Mouse (Mus musculus) spleen, adult 2 months (tissue): ENCODE data around the gene Gm49366. TPM values are rescaled to one million over a fixed set of nuclear protein-coding genes. Genes with fewer than 3 reads are reported as not detected.
A peak's percentile ranks its signal among the peaks of the same experiment; 100 is the strongest.
"Not testable (repeated sequence)": the region's sequence is repeated elsewhere in the genome, so short reads cannot be mapped to it uniquely, and the experiment has no call there.

Experiments used
- DNase-seq, 2 experiments: peaks; one replicate each; pipeline versions ENCODE4 v3.0.0 to v3.0.0-alpha.2; 2012 to 2021; ENCODE audit warnings: low spot score in 2 of 2, low read depth in 1 of 2
- H3K27ac ChIP-seq: fragments of 200-500 bp; 2 replicates; pipeline ENCODE4 v1.5.1; 2012; ENCODE audit warnings: low read length, inconsistent platforms; ENCODE audit not compliant: insufficient read depth
- H3K27me3 ChIP-seq: fragments of 200-500 bp; 2 replicates; pipeline ENCODE4 v1.6.1; 2012; ENCODE audit warnings: mild to moderate bottlenecking, moderate library complexity, low read length, inconsistent platforms; ENCODE audit not compliant: control insufficient read depth, insufficient read depth
- H3K36me3 ChIP-seq: fragments of 200-500 bp; 2 replicates; pipeline ENCODE4 v1.6.1; 2012; ENCODE audit warnings: mild to moderate bottlenecking, low read length, inconsistent platforms; ENCODE audit not compliant: control insufficient read depth, insufficient read depth
- H3K4me1 ChIP-seq: fragments of 200-500 bp; 2 replicates; pipeline ENCODE4 v1.6.1; 2011; ENCODE audit warnings: inconsistent platforms; ENCODE audit not compliant: control insufficient read depth, insufficient read depth, insufficient read length
- H3K4me3 ChIP-seq: fragments of 200-500 bp; 2 replicates; pipeline ENCODE4 v1.5.1; 2011; ENCODE audit warnings: mild to moderate bottlenecking, inconsistent platforms; ENCODE audit not compliant: insufficient read depth, insufficient read length; ENCODE audit errors: extremely low read depth
- CTCF ChIP-seq: fragments of 200-500 bp; IDR thresholded peaks from 2 replicates; pipeline ENCODE4 v1.5.1; 2011; ENCODE audit warnings: mild to moderate bottlenecking, inconsistent platforms; ENCODE audit not compliant: insufficient read depth, insufficient read length, insufficient replicate concordance; ENCODE audit errors: extremely low read depth
- POLR2A ChIP-seq: fragments of 200-500 bp; IDR thresholded peaks from 2 replicates; pipeline ENCODE4 v1.6.1; 2011; ENCODE audit warnings: low read depth, low read length, inconsistent platforms
- WGBS: fragments of 180-500 bp; shearing (Covaris S2); methylation state at CpG from one replicate; pipeline ENCODE4 v1.1.7; 2018; 5-methylcytosine and 5-hydroxymethylcytosine counted together
- polyA plus RNA-seq: library from polyadenylated mRNA; depleted of rRNA; stranded (reverse); fragments of >200 nt; gene quantifications from 2 replicates; pipeline ENCODE4 v1.2.3, GENCODE M21; 2012

The Gm49366 gene
- polyA plus RNA-seq, 1 experiment: not detected

DNA sequence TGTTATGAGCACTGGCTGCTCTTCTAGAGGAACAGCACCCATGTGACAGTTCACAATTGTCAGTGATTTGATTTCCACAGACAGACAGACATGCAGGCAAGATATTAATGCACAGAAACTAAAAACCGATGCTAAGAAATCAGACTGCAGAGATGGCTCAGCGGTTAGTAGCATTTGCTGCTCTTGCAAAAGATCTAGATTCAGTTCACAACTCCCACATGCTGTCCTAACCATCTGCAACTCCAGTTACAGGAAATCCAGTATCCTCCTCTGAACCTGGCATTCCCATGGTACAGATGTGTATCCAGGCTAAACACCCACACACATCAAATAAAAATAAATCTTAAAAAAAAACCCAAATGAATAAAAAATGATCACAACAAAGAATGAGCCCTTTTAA, 33.0 kb downstream of the Gm49366 start:
- H3K4me3 ChIP-seq: no peak overlapping the region
- no peak overlapping the region for H3K27ac ChIP-seq
- TF ChIP-seq CTCF (no peak), POLR2A (no peak)
- H3K36me3 ChIP-seq: no peaks in the 10 kb centered on the region
- H3K27me3 ChIP-seq: peaks cover 2% of the 10 kb centered on the region; the same call in 1 of the 2 replicates
- H3K4me1 ChIP-seq: no peaks in the 10 kb centered on the region
- no peak for DNase-seq
- 83% methylated on average over 2 of the region's 2 CpGs for WGBS

- no peaks in the 10 kb centered on the region for H3K36me3 ChIP-seq
- H3K27ac ChIP-seq: no peak overlapping the region
- DNase-seq: no peak
- no peaks in the 10 kb centered on the region for H3K4me1 ChIP-seq
- H3K4me3 ChIP-seq: no peak overlapping the region
- H3K27me3 ChIP-seq: no peaks in the 10 kb centered on the region
- 93% methylated on average over 4 of the region's 4 CpGs for WGBS
- TF ChIP-seq CTCF (no peak), POLR2A (no peak)
Measured at GRCm38 (mm10) chr12:84077371-84077990, 38.7 kb downstream of the Gm49366 start.

- Histone ChIP-seq H3K4me3 (no peak overlapping the region), H3K4me1 (no peaks in the 10 kb centered on the region), H3K27ac (no peak overlapping the region), H3K36me3 (no peaks in the 10 kb centered on the region), H3K27me3 (no peaks in the 10 kb centered on the region)
- 89% methylated on average over 2 of the region's 2 CpGs for WGBS
- TF ChIP-seq CTCF (no peak), POLR2A (no peak)
- no peak for DNase-seq
Measured at GRCm38 (mm10) chr12:84083842-84084241, 45.1 kb downstream of the Gm49366 start.

DNA sequence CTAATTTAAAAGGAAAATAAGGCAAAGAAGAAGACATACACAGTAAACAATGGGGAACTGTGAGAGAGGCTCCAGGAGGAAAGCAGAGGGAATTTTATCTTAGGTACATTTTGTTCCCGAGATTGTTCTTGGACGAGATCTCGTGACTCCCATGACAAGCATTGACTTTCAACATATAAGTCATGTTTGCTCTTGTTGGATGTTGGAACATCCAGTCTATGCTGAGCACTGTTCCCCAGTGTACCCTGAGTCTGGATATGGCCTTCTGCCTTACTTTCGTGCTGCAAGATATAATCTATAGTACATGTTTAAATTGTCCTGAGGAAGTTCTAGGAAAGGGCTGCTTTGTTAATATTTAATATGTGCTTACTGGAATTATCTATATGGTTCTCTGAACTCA, 45.8 kb downstream of the Gm49366 start:
- TF ChIP-seq POLR2A: no peak
- TF ChIP-seq CTCF: no peak
- WGBS: 90% methylated on average over 4 of the region's 4 CpGs
- Histone ChIP-seq H3K4me3 (no peak overlapping the region), H3K36me3 (no peaks in the 10 kb centered on the region), H3K27ac (no peak overlapping the region), H3K27me3 (no peaks in the 10 kb centered on the region), H3K4me1 (no peaks in the 10 kb centered on the region)
- DNase-seq: no peak

- not testable (repeated sequence) for H3K27me3 ChIP-seq, H3K4me3 ChIP-seq, H3K27ac ChIP-seq, H3K4me1 ChIP-seq, H3K36me3 ChIP-seq, DNase-seq
- WGBS: 93% methylated on average over 5 of the region's 5 CpGs
Measured at GRCm38 (mm10) chr12:84094666-84095065, 55.9 kb downstream of the Gm49366 start.

DNA sequence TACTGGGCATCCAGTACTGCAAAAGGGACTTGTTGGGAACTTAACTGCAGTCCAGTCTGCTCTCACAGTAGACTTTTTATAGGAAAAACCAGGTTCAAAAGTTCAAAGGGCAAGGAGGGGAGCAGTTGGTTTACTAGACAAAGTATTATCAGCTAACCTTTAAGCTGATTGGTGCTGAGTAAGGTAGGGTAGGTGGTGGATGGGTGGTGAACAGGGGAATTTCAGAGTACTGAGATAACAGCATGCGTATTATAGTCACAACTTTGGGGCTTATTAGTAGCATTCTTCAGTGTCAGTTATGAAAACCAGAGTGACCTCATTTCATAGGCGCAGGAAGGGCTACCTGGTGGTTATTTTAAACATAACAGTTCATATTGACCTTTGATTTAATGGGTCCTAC, 60.9 kb downstream of the Gm49366 start:
- no peaks in the 10 kb centered on the region for H3K36me3 ChIP-seq
- peaks cover 3% of the 10 kb centered on the region; the same call in 1 of the 2 replicates for H3K4me1 ChIP-seq
- TF ChIP-seq POLR2A: no peak
- no peak for TF ChIP-seq CTCF
- no peaks in the 10 kb centered on the region for H3K27me3 ChIP-seq
- no peak for DNase-seq
- 93% methylated on average over 2 of the region's 2 CpGs for WGBS
- no peak overlapping the region for H3K27ac ChIP-seq
- H3K4me3 ChIP-seq: no peak overlapping the region

DNA sequence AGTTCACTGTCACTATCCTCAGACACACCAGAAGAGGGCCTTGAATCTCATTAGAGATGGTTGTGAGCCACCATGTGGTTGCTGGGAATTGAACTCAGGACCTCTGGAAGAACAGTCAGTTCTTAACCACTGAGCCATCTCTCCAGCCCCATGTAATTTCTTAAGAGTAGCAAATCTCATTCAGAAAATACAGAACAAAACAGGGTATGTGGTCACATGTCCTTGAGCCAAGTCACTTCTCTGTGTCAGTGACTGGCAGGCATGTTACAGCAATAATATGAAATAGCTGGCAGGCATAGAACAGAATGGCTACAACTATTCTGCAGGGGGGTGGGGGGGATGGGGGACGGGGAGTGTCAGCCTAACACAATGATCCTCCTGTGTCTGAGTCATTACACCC, 61.3 kb downstream of the Gm49366 start:
- no peaks in the 10 kb centered on the region for H3K27me3 ChIP-seq
- H3K27ac ChIP-seq: no peak overlapping the region
- no peaks in the 10 kb centered on the region for H3K36me3 ChIP-seq
- H3K4me3 ChIP-seq: no peak overlapping the region
- H3K4me1 ChIP-seq: peaks cover 3% of the 10 kb centered on the region; the same call in 1 of the 2 replicates
- 66% methylated on average over 1 of the region's 1 CpGs for WGBS
- DNase-seq: no peak
- no peak for TF ChIP-seq CTCF
- no peak for TF ChIP-seq POLR2A

GRCm38 (mm10) chr12:84100604-84101492, 62.1 kb downstream of the Gm49366 start, which contains the start of gene Acot6:
TSS of gene Acot6 (plus strand) at chr12:84100654.
- H3K27ac ChIP-seq, H3K4me1 ChIP-seq, H3K27me3 ChIP-seq, H3K36me3 ChIP-seq: not testable (repeated sequence)
- peak within 1 kb of the TSS; percentile 54 for H3K4me3 ChIP-seq
- DNase-seq: peak; percentile 6 to 17
- under 1% methylated on average over 79 of the region's 80 CpGs for WGBS
